Mouse (Mus musculus): ENCODE results near the gene Npr1.

Npr1 gene

GRCm38 (mm10) chr3:90475831-90476611 lies 10.4 kb upstream of the Npr1 start, which contains the start of gene Ilf2:
Gene Ilf2 (plus strand): TSS chr3:90476126.
- DNase-seq (ENCODE audit: extremely low read depth, low read depth, low spot score): peak; percentile 85

DNA sequence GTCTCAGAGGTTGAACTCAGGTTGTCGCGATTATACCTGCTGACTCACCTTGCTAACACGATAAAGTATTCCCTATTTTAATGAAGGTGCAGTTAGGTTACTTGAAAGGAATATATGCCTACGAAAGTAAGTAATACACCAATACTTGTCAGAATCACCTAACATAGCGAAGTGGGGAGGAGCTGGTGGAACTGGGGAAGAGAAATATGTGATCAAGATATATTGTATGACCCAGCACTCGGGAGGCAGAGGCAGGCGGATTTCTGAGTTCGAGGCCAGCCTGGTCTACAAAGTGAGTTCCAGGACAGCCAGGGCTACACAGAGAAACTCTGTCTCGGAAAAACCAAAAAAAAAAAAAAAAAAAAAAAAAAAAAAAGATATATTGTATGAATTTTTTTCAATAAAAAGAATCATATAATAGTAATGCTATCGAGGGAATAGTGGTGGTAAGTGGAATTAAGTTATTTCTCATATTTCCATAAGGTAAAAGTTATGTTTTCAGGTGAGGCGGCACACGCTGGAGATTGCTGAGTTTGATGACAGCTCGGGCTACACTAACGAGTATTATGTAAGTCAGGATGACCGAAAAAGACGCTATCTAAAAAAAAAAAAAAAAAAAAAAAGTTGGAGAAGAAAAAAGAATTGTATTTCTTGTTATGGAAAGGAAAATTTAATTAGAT lies 9.6 kb upstream of the Npr1 start:
- DNase-seq (ENCODE audit: extremely low read depth, low read depth, low spot score): no peak

- DNase-seq (ENCODE audit: extremely low read depth, low read depth, low spot score): no peak
Observed at GRCm38 (mm10) chr3:90472213-90472612, 6.5 kb upstream of the Npr1 start.

GRCm38 (mm10) chr3:90467618-90468300 lies 2.1 kb upstream of the Npr1 start:
- no peak for DNase-seq (ENCODE audit: extremely low read depth, low read depth, low spot score)

DNA sequence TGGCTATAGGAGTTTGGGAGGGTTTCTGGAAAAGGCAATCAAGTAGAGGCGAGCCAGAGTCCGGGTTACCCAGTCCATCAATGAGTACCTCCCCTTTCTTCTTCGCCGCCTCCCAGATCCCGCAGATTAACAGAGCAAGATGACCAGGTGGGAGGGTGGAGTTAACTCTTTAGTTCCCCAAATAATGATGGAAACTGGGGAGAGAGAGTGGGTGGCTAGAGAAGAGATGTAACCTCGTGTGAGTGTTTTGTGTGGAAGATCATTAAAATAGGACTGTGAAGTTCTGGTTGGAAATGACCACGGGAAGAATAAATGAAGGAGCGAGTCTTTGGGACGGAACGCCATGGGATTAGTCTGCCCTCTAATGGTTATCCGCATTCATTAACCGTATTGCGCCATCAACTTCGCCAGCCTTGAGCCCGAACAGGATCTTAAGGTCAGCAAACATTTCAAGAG lies 673 bp upstream of the Npr1 start:
- no peak for DNase-seq (ENCODE audit: extremely low read depth, low read depth, low spot score)

GRCm38 (mm10) chr3:90465081-90465685 lies 483 bp downstream of the Npr1 start:
- DNase-seq (ENCODE audit: extremely low read depth, low read depth, low spot score): no peak

GRCm38 (mm10) chr3:90464552-90465080 lies 1.1 kb downstream of the Npr1 start:
- no peak for DNase-seq (ENCODE audit: extremely low read depth, low read depth, low spot score)

DNA sequence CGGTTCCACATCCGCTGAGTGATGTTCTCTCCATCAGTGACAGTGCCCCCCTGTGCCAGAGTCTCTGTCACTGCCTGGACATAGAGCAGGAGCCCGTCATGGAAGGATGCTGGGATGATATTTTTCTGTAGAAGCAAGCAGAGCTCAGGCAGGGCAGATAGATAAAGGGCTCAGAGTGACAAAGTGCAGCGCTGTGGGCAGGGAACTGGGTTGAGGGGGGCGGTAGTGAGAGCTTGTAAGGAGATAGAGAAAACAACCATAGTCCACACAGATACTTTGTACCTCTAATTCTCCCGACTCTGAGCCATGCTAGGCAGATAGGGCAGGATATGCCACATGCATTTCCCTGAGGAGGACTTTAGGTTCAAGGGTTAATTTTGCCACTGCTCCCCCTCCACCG lies 3.1 kb downstream of the Npr1 start:
- no peak for DNase-seq (ENCODE audit: extremely low read depth, low read depth, low spot score)

DNA sequence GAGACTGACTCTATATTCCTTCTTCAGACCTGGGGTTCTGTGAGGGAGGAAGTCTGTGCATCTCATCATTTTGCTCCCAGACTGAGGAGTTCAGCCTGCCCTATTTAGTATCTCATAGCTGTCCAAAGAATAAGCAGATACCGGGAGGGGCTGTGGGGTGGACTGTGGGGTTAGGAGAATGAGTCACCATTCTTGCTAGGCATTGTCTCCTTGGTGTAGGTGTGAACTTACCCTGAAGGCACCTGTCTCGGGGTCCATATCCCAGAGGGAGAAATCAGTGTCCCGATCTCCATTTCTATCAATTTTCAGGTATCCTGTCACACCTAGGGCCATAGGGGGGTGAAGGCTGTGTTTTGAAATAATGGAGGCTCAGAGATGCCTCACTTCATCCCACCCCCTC lies 3.7 kb downstream of the Npr1 start:
- DNase-seq (ENCODE audit: extremely low read depth, low read depth, low spot score): no peak

GRCm38 (mm10) chr3:90460315-90460714 lies 5.4 kb downstream of the Npr1 start:
- no peak for DNase-seq (ENCODE audit: extremely low read depth, low read depth, low spot score)

DNA sequence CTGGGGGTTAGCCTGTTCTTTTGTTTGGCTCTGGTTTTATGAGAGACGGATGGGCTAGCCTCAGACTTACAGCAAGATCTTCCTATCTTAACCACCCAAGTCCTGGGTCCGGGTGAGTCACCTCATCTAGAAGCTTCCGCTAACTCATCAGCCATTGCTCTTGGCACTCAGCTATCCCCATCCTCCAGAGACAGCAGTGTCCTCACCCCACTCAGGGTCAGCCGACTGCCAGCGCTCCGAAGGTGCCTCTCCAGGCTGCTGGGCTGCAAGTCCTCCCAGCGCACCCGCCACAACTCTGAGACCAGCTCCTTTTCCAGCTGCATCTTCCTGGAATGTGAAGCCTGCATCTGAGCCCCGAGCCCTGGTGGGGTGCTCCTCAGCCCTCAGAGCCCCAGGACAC lies 5.9 kb downstream of the Npr1 start:
- no peak for DNase-seq (ENCODE audit: extremely low read depth, low read depth, low spot score)

DNA sequence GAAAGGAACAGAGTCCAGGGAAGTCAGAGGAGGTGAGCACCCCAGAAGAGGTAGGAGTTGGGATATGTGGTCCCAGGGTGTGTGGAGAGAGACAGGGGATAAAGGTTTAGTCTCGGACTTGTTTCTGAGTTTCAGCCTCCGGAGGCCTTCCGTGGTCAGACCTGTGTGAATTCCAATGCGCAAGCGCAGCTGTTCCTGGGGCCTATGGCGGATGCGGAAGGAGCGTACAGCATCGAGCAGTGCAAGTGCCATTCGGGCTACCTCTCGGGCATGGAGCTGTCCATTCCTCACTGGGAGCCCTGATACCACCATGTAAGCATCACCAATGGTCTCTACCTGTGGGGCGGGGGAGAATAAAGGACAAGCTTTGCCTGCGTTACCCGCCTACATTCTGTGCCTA lies 10.7 kb downstream of the Npr1 start:
- no peak for DNase-seq (ENCODE audit: extremely low read depth, low read depth, low spot score)

DNA sequence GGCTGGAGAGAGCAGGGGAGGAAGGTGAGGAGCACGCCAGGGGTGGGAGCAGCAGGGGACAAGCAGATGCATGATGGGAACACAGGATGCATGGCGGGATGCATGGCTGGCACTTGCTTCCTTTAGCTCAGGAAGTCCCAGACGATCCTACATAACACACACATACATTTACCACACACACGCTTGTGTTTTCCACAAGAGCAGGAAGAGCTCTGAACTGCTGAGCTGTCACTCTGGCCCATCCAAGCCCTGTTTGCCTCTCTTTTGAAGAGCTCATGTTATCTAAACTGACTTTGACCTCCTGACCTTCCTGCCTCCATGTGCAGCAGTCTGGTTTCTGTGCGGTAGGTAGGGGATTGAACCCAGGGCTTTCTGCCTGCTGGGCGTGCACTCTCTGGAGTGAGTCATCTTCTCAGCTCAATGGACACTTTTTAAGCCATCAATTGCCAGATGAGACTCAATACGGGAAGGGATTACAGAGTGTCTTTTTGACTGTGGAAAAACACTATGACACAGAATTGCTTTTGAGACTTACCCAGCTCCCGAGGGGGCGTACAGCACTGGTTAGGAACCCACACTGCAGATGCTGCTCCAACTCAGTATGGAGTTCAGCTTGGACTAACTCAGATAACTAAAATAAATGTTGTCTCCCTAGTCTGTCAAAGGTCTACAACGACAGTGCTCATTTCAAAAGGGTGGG lies 14.1 kb downstream of the Npr1 start:
- no peak for DNase-seq (ENCODE audit: extremely low read depth, low read depth, low spot score)

DNA sequence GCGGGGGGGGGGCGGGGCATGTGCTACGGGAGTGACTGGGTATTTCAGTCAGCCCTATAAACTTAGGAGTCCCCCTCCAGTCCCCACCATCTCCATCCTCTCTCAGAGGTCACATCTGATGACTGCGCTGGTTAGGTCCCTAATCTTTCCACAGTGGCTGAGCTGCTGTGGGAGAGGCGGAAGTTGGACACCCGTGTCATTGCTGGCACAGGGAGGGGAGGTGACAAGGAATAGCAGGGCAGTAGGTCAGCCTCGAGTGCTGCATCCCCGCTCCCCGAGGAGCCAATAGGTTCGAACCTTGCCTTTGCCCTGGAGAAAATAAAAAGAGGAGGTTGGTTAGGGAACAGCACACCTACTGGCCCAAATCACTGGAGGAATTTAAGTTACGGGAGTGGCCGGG lies 14.8 kb downstream of the Npr1 start:
- no peak for DNase-seq (ENCODE audit: extremely low read depth, low read depth, low spot score)

- no peak for DNase-seq (ENCODE audit: extremely low read depth, low read depth, low spot score)
Observed at GRCm38 (mm10) chr3:90448626-90449025, 17.0 kb downstream of the Npr1 start.

DNA sequence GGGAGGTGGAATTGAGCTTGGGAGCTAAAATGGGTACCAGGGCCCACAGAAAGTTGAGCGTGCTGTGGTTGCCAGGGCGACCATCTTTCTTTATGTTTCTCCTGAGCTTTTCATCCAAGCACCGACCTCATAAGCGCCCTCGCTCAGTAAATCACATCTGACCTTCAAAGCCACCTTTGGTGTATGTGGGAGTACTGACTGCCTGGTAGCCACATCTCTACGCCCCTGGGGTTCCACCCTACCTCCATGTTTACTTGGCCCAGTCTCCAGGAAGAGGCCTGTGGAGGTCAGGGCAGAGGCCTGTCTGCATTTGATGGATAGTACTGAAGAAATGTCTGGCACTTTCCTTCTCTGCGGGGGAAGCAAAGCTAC lies 18.6 kb downstream of the Npr1 start:
- DNase-seq (ENCODE audit: extremely low read depth, low read depth, low spot score): peak; percentile 52

DNA sequence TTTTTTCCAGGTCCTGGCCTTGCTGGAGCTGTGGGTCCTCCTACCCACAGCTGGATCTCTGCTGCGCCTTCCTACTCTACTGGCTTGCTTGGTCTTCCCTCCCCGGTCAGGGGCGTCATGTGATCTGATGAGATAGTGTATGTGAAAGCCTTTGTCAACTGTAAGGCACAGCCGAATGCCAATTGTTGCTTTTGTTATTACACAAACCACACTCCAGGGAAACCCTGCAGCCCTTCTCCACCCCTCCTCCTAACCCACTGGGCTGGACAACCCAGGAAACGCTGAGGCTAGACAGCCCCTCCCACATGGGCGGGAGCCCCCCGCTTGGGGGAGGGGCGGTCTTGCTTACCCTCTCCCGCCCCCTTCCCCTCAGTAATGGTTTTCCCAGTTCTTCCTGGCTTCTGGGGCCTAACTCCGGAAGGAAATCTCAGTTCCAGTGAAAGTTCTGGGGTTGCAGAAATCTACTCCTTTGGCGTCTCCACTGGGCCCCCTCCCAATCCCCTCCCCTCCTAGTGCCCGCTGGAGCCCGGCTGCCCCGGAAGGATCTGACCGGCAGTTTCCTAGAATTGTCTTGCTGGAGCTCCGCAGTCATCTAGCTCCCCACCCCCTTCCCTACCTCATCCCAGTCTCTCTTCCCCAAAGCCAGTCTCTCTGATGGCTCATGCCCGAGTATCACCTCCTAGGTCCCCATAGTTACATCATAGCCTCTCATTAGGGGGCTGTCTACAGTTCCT lies 19.1 kb downstream of the Npr1 start:
- no peak for DNase-seq (ENCODE audit: extremely low read depth, low read depth, low spot score)

DNA sequence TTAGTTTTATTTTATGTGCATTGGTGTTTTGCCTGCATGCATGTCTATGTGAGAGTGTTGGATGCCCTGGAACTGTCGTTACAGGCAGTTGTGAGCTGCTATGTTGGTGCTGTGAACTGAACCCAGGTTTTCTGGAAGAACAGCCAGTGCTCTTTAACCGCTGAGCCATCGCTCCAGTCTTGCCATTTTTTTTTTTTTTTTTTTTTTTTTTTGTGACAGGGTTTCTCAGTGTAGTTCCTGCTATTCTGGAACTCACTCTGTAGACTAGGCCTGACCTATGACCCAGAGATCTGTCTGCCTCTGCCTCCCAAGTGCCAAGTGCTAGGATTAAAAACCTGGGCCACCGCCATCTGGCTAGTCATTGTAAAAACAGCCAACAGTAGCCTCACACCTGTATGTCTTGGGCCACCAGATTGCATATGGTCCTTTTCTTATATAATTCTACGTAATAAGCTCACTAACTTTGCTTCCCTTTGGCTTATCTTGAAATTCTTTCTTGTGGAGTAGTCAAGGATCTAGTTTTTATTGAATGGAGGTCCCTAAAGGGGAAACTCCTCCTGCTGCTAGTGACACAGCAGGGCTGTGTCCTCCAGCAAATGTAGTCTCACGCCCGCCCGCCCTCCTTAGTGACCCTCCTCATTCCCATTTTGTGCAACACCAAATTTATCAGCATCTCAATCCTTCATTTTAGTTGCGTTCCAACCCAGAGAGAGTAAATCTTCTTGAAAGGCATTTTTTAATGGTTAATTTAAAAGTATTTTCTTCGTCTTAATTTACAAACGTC lies 20.1 kb downstream of the Npr1 start:
- DNase-seq (ENCODE audit: extremely low read depth, low read depth, low spot score): no peak

- no peak for DNase-seq (ENCODE audit: extremely low read depth, low read depth, low spot score)
Observed at GRCm38 (mm10) chr3:90443977-90444376, 21.7 kb downstream of the Npr1 start.

Measured in fat pad, adult 2 months (tissue).